Mouse (Mus musculus) stomach, embryonic 14.5 days (tissue): ENCODE measurements around the gene Zfp169. TPM values are rescaled to one million over a fixed set of nuclear protein-coding genes. Genes with fewer than 3 reads are reported as not detected.

ENCODE experiments used
- ATAC-seq: fragments of 200-750 bp; cut with Nextera tagmentation; 2 replicates; pipeline ENCODE4 v1.8.0; 2017; ENCODE audit warnings: low read depth, moderate TSS enrichment; ENCODE audit not compliant: insufficient number of reproducible peaks, insufficient read depth, low FRiP score
- H3K27ac ChIP-seq: fragments of 300-500 bp; sonication (generic); 2 replicates; pipeline ENCODE4 v1.5.1; 2014; ENCODE audit warnings: mild to moderate bottlenecking, low read length, moderate library complexity, mixed read lengths
- H3K27me3 ChIP-seq: fragments of 300-500 bp; sonication (generic); 2 replicates; pipeline ENCODE4 v1.6.1; 2014; ENCODE audit warnings: low read length, control low read depth, mixed read lengths; ENCODE audit not compliant: control insufficient read depth, insufficient read depth
- H3K36me3 ChIP-seq: fragments of 300-500 bp; sonication (generic); 2 replicates; pipeline ENCODE4 v1.6.1; 2014; ENCODE audit warnings: mild to moderate bottlenecking, control low read depth, low read length, moderate library complexity, mixed read lengths; ENCODE audit not compliant: control insufficient read depth, insufficient read depth
- H3K4me1 ChIP-seq: fragments of 300-500 bp; sonication (generic); 2 replicates; pipeline ENCODE4 v1.6.1; 2014; ENCODE audit warnings: low read length, control low read depth, mixed read lengths; ENCODE audit not compliant: control insufficient read depth, insufficient read depth
- H3K4me2 ChIP-seq: fragments of 300-500 bp; sonication (generic); replicated peaks from 2 replicates; pipeline ENCODE4 v1.6.1; 2014; ENCODE audit warnings: low read depth, low read length, control low read depth
- H3K4me3 ChIP-seq: fragments of 300-500 bp; sonication (generic); 2 replicates; pipeline ENCODE4 v1.5.1; 2014; ENCODE audit warnings: low read depth, low read length, control low read depth
- H3K9ac ChIP-seq: fragments of 300-500 bp; sonication (generic); replicated peaks from 2 replicates; pipeline ENCODE4 v1.6.1; 2014; ENCODE audit warnings: low read depth, mild to moderate bottlenecking, control low read depth, low read length, moderate library complexity, mixed read lengths
- H3K9me3 ChIP-seq: fragments of 300-500 bp; sonication (generic); 2 replicates; pipeline ENCODE4 v1.6.1; 2016; ENCODE audit warnings: low read depth, low read length, control low read depth; ENCODE audit not compliant: control insufficient read depth
- WGBS: fragments of 180-500 bp; shearing (Covaris S2); extraction: QIAGEN DNeasy Blood & Tissue Kit; methylation state at CpG from one replicate; pipeline ENCODE4 v1.1.7; 2014; 5-methylcytosine and 5-hydroxymethylcytosine counted together
- microRNA counts: library from miRNA; unstranded; fragments of <30 nt; microRNA quantifications from one replicate; lab custom pipeline; 2016
- microRNA-seq: library from miRNA; unstranded; fragments of <30 nt; microRNA quantifications from one replicate; pipeline ENCODE4, GENCODE M21; 2016
- polyA plus RNA-seq: library from polyadenylated mRNA; unstranded; fragments of >200 nt; fragmentation: Nextera tagmentation; extraction: Ambion mirVana; gene quantifications from 2 replicates; pipeline ENCODE4 v1.2.1, GENCODE M21; 2014

Zfp169 gene
- polyA plus RNA-seq, 1 experiment from 2014 or later: 5.0 TPM

DNA sequence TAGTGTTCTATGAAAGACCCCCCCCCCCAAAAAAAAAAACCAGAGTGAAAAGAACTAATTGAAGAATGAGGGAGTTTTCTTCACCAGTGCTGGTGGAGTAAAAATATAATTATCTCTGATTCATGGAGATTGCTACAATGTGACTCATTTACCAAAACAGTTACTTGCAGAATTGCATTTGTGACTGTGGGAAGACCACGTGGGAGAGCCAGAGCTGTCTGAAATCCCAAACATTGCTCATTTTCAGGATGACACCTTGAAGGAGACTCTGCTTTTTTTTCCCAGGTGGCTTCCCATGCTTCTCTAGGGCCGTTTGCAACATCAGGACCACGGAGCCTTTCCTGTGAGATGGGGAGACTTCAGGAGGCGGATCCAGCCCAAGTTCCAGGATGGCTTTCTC, 65.1 kb downstream of the Zfp169 start:
- H3K36me3 ChIP-seq: no peaks in the 10 kb centered on the region
- no peaks in the 10 kb centered on the region for H3K9me3 ChIP-seq
- H3K4me1 ChIP-seq: no peaks in the 10 kb centered on the region
- 46% methylated on average over 4 of the region's 4 CpGs for WGBS
- no peak overlapping the region for H3K4me2 ChIP-seq
- no peaks in the 10 kb centered on the region for H3K27me3 ChIP-seq
- no peak overlapping the region for H3K27ac ChIP-seq
- no peak overlapping the region for H3K9ac ChIP-seq
- ATAC-seq: no peak
- H3K4me3 ChIP-seq: no peak overlapping the region

- Histone ChIP-seq H3K27ac (no peak overlapping the region), H3K4me3 (no peak overlapping the region), H3K9ac (no peak overlapping the region), H3K36me3 (no peaks in the 10 kb centered on the region), H3K27me3 (no peaks in the 10 kb centered on the region), H3K4me1 (no peaks in the 10 kb centered on the region), H3K4me2 (no peak overlapping the region), H3K9me3 (no peaks in the 10 kb centered on the region)
- 42% methylated on average over 8 of the region's 8 CpGs for WGBS
- no peak; the same call in 1 of the 2 replicates for ATAC-seq
Observed at GRCm38 (mm10) chr13:48443996-48444395, 69.3 kb downstream of the Zfp169 start.

DNA sequence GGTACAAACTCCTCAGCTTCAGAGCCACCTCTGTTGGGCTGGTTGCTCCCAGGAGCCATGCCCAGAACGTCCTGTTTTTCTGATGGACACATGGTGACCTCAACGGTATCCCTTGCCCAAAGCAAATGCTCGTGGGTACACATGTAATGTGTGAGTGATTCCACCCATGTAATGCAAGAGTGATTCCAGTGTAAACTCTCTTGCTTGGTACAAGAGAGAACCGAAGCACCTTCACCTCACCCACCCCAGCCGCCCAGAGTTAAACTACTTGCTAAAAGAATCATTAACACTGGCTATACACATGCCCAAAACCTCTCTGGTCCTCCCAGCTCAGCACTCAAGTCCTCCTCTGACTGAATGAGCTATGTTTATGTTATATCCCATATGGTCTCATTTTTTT, 74.9 kb downstream of the Zfp169 start:
- H3K4me1 ChIP-seq: peaks cover 5% of the 10 kb centered on the region; the same call in 1 of the 2 replicates
- no peak overlapping the region for H3K4me3 ChIP-seq
- no peaks in the 10 kb centered on the region for H3K9me3 ChIP-seq
- no peak overlapping the region for H3K9ac ChIP-seq
- 68% methylated on average over 5 of the region's 5 CpGs for WGBS
- ATAC-seq: no peak
- no peaks in the 10 kb centered on the region for H3K27me3 ChIP-seq
- H3K36me3 ChIP-seq: no peaks in the 10 kb centered on the region
- no peak overlapping the region for H3K27ac ChIP-seq
- H3K4me2 ChIP-seq: no peak overlapping the region

MicroRNAs encoded within 50 kb of the gene (microRNA counts, 519-probe panel; counts per million panel counts)
- 5,608 counts per million, percentile 98 among the panel's probes with 10 or more counts for microRNA mmu-let-7a (lab: Ali Mortazavi, UCI)
- microRNA mmu-let-7d (lab: Ali Mortazavi, UCI): 5,616 counts per million, percentile 99 among the panel's probes with 10 or more counts
- 5,029 counts per million, percentile 94 among the panel's probes with 10 or more counts for microRNA mmu-let-7f (lab: Ali Mortazavi, UCI)

Small RNAs within 50 kb of the gene (microRNA-seq; reads per million reads assigned to microRNA genes)
- gene Gm24111: not detected
- 179 reads per million, percentile 56 among the genes with 10 or more reads in this experiment for gene Mirlet7a-1
- 14,485 reads per million, percentile 96 among the genes with 10 or more reads in this experiment for gene Mirlet7d
- not detected for gene Mirlet7f-1

Other genes with a start within 250 kb of the Zfp169 start
- gene A830005F24Rik, start 119 bp upstream of the Zfp169 start, polyA plus RNA-seq: 1.0 and 1.6 TPM in 2 replicates
- 14.1 and 15.1 TPM in 2 replicates for gene Ptpdc1, start 112.2 kb upstream of the Zfp169 start, polyA plus RNA-seq
- gene Barx1, start 149.5 kb upstream of the Zfp169 start, polyA plus RNA-seq: 128 and 141 TPM in 2 replicates